Comparison of ENCODE assay signal across 15 mouse cellular contexts in the genomic region with DNA sequence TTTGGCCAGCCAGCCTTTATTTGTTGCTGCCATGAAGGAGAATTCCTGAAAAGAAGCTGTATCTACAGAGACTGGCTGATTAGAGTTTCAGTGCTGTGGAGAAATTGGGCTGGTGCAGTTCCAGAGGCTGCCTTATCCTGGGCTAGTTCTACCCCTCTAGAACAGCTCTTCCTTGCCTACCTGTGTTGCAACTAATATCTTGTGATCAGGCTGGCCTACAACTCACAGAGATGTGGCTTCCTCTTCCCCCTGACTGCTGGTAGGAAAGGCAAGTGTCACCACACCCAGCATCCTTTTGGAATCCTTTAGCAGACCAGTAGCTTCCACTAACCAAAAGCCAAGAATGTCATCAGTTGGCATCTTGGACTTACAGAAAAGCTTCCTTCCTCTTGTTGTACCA. TPM values are rescaled to one million over a fixed set of nuclear protein-coding genes. Genes with fewer than 3 reads are reported as not detected.
DNase-seq lines count a peak whose midpoint lies in the region; ATAC-seq and TF ChIP-seq lines count a peak whose summit lies in the region.
"Had no signal": no experiment of that assay in that cellular context is flagged by ENCODE, and none has a peak within 500 bp of the region (broad histone marks: within the 10 kb centered on the region; RNA-seq: fewer than 3 reads in every experiment).

No protein-coding gene starts in this region.

- no peaks in the 10 kb centered on the region for H3K36me3 ChIP-seq in intestine, embryonic 15.5 days
- H3K36me3 ChIP-seq in intestine, postnatal 0 days (ENCODE audit: control insufficient read depth, insufficient read depth), result peaks cover 10% of the 10 kb centered on the region
- no peaks in the 10 kb centered on the region for H3K36me3 ChIP-seq in lung, postnatal 0 days (ENCODE audit: insufficient read depth, low read length)
- peaks cover 11% of the 10 kb centered on the region; the same call in 1 of the 2 replicates for H3K36me3 ChIP-seq in liver, postnatal 0 days (replicated peaks; ENCODE audit: insufficient read depth, low read length)
- peaks cover 5% of the 10 kb centered on the region; the same call in 1 of the 2 replicates for H3K36me3 ChIP-seq in stomach, postnatal 0 days (ENCODE audit: control insufficient read depth, insufficient read depth, low read length)
- H3K36me3 ChIP-seq in midbrain, embryonic 14.5 days (ENCODE audit: control insufficient read depth, insufficient read depth, low read length), result peaks cover 8% of the 10 kb centered on the region; the same call in 1 of the 2 replicates

- no peak overlapping the region for H3K4me3 ChIP-seq in intestine, embryonic 15.5 days (replicated peaks)
- no peak overlapping the region for H3K4me3 ChIP-seq in intestine, postnatal 0 days (ENCODE audit: low read depth, low read length)
- H3K4me3 ChIP-seq in lung, postnatal 0 days (ENCODE audit: low read depth, low read length), result no peak overlapping the region
- no peak overlapping the region for H3K4me3 ChIP-seq in liver, postnatal 0 days (ENCODE audit: low read depth, low read length)
- no peak overlapping the region for H3K4me3 ChIP-seq in stomach, postnatal 0 days (ENCODE audit: low read depth, low read length)
- H3K4me3 ChIP-seq in midbrain, embryonic 14.5 days (replicated peaks; ENCODE audit: low read depth, low read length), result no peak overlapping the region
- H3K4me3 ChIP-seq: embryonic facial prominence, embryonic 12.5 days; hindbrain, embryonic 13.5 days had no signal

- no peak overlapping the region for H3K9ac ChIP-seq in intestine, embryonic 15.5 days
- H3K9ac ChIP-seq in intestine, postnatal 0 days (ENCODE audit: low read depth, low read length), result no peak overlapping the region
- no peak overlapping the region for H3K9ac ChIP-seq in lung, postnatal 0 days (replicated peaks; ENCODE audit: low read depth)
- no peak overlapping the region for H3K9ac ChIP-seq in liver, postnatal 0 days (replicated peaks)
- H3K9ac ChIP-seq in stomach, postnatal 0 days (ENCODE audit: low read length), result no peak overlapping the region
- H3K9ac ChIP-seq in midbrain, embryonic 14.5 days (replicated peaks; ENCODE audit: low read length), result no peak overlapping the region
- H3K9ac ChIP-seq: embryonic facial prominence, embryonic 12.5 days; hindbrain, embryonic 13.5 days had no signal

- H3K4me2 ChIP-seq in intestine, embryonic 15.5 days (replicated peaks), result no peak overlapping the region
- no peak overlapping the region for H3K4me2 ChIP-seq in intestine, postnatal 0 days (replicated peaks; ENCODE audit: low read depth)
- no peak overlapping the region for H3K4me2 ChIP-seq in lung, postnatal 0 days (replicated peaks; ENCODE audit: low read depth, low read length)
- no peak overlapping the region for H3K4me2 ChIP-seq in liver, postnatal 0 days (ENCODE audit: low read depth, low read length)
- no peak overlapping the region for H3K4me2 ChIP-seq in stomach, postnatal 0 days (replicated peaks; ENCODE audit: low read depth)
- no peak overlapping the region for H3K4me2 ChIP-seq in midbrain, embryonic 14.5 days (ENCODE audit: low read length)
- H3K4me2 ChIP-seq: embryonic facial prominence, embryonic 12.5 days; hindbrain, embryonic 13.5 days had no signal

- ATAC-seq in intestine, embryonic 15.5 days, result no peak
- no peak for ATAC-seq in intestine, postnatal 0 days
- no peak for ATAC-seq in lung, postnatal 0 days
- no peak for ATAC-seq in liver, postnatal 0 days
- ATAC-seq in stomach, postnatal 0 days (ENCODE audit: low FRiP score, low TSS enrichment), result no peak
- ATAC-seq in midbrain, embryonic 14.5 days (ENCODE audit: low FRiP score, low TSS enrichment), result no peak
- ATAC-seq: intestine, embryonic 16.5 days had no signal

- no peak for TF ChIP-seq CTCF in intestine, postnatal 0 days (IDR thresholded peaks at IDR 0.05; ENCODE audit: low read depth)
- TF ChIP-seq CTCF in lung, postnatal 0 days (IDR thresholded peaks at IDR 0.05), result no peak
- TF ChIP-seq CTCF in liver, postnatal 0 days (IDR thresholded peaks at IDR 0.05; ENCODE audit: low read depth), result no peak
- TF ChIP-seq CTCF in stomach, postnatal 0 days (IDR thresholded peaks at IDR 0.05; ENCODE audit: low read depth), result no peak

- no peak for TF ChIP-seq EP300 in lung, postnatal 0 days (IDR thresholded peaks at IDR 0.05)
- no peak for TF ChIP-seq EP300 in liver, postnatal 0 days (IDR thresholded peaks at IDR 0.05; ENCODE audit: low read depth)
- no peak for TF ChIP-seq EP300 in stomach, postnatal 0 days (optimal IDR thresholded peaks at IDR 0.05)

- H3K27me3 ChIP-seq in intestine, embryonic 15.5 days (replicated peaks), result no peaks in the 10 kb centered on the region
- no peaks in the 10 kb centered on the region for H3K27me3 ChIP-seq in intestine, postnatal 0 days (replicated peaks; ENCODE audit: control insufficient read depth, insufficient read depth, low read length)
- H3K27me3 ChIP-seq in lung, postnatal 0 days (replicated peaks; ENCODE audit: insufficient read depth, low read length), result no peaks in the 10 kb centered on the region
- H3K27me3 ChIP-seq in liver, postnatal 0 days (ENCODE audit: insufficient read depth, low read length), result no peaks in the 10 kb centered on the region
- no peaks in the 10 kb centered on the region for H3K27me3 ChIP-seq in stomach, postnatal 0 days (ENCODE audit: control insufficient read depth, insufficient read depth, low read length)
- no peaks in the 10 kb centered on the region for H3K27me3 ChIP-seq in midbrain, embryonic 14.5 days (ENCODE audit: control insufficient read depth, insufficient read depth, low read length)
- H3K27me3 ChIP-seq: embryonic facial prominence, embryonic 12.5 days; hindbrain, embryonic 13.5 days had no signal

- H3K27ac ChIP-seq in intestine, embryonic 15.5 days, result 0 out of 2 replicates have a peak overlapping the region, but pooled peaks have one; percentile 44
- no peak overlapping the region for H3K27ac ChIP-seq in intestine, postnatal 0 days (ENCODE audit: low read depth, low read length)
- H3K27ac ChIP-seq in lung, postnatal 0 days (ENCODE audit: low read length), result peak overlapping the region; percentile 92
- peak overlapping the region; percentile 35; the same call in 1 of the 2 replicates for H3K27ac ChIP-seq in liver, postnatal 0 days (ENCODE audit: low read depth)
- H3K27ac ChIP-seq in stomach, postnatal 0 days (replicated peaks), result peak overlapping the region; percentile 93
- no peak overlapping the region for H3K27ac ChIP-seq in midbrain, embryonic 14.5 days (replicated peaks; ENCODE audit: low read depth, low read length)
- H3K27ac ChIP-seq: hindbrain, embryonic 13.5 days had no signal

- no peaks in the 10 kb centered on the region for H3K9me3 ChIP-seq in intestine, embryonic 15.5 days
- H3K9me3 ChIP-seq in intestine, postnatal 0 days (ENCODE audit: control insufficient read depth), result no peaks in the 10 kb centered on the region
- H3K9me3 ChIP-seq in lung, postnatal 0 days (ENCODE audit: low read length), result no peaks in the 10 kb centered on the region
- no peaks in the 10 kb centered on the region for H3K9me3 ChIP-seq in liver, postnatal 0 days (ENCODE audit: low read length)
- no peaks in the 10 kb centered on the region for H3K9me3 ChIP-seq in stomach, postnatal 0 days (ENCODE audit: control insufficient read depth, low read length)
- H3K9me3 ChIP-seq in midbrain, embryonic 14.5 days (ENCODE audit: control insufficient read depth, low read length), result no peaks in the 10 kb centered on the region
- H3K9me3 ChIP-seq: embryonic facial prominence, embryonic 12.5 days; hindbrain, embryonic 13.5 days had no signal

- no peak for DNase-seq in lung, postnatal 0 days (ENCODE audit: low spot score)
- DNase-seq in lung, postnatal 4 days, result no peak
- no peak for DNase-seq in liver, postnatal 0 days
- DNase-seq in stomach, postnatal 0 days (ENCODE audit: low spot score), result no peak
- DNase-seq in midbrain, embryonic 14.5 days, result no peak
- DNase-seq in spleen, adult 12 weeks (ENCODE audit: low spot score), result no peak
- DNase-seq: cerebellum, adult 11 months; kidney, postnatal 10 days; retina, postnatal 1 day; spleen, adult 18-20 months had no signal

- H3K4me1 ChIP-seq in intestine, embryonic 15.5 days (replicated peaks), result peaks cover 23% of the 10 kb centered on the region
- peaks cover 12% of the 10 kb centered on the region for H3K4me1 ChIP-seq in intestine, postnatal 0 days (replicated peaks; ENCODE audit: control insufficient read depth, insufficient read depth, low read length)
- peaks cover 12% of the 10 kb centered on the region; the same call in 1 of the 2 replicates for H3K4me1 ChIP-seq in lung, postnatal 0 days (ENCODE audit: insufficient read depth, low read depth, low read length)
- H3K4me1 ChIP-seq in liver, postnatal 0 days (ENCODE audit: insufficient read depth), result peaks cover 52% of the 10 kb centered on the region
- peaks cover 9% of the 10 kb centered on the region for H3K4me1 ChIP-seq in stomach, postnatal 0 days (replicated peaks; ENCODE audit: control insufficient read depth, insufficient read depth)
- H3K4me1 ChIP-seq in midbrain, embryonic 14.5 days (ENCODE audit: control insufficient read depth, insufficient read depth, low read length), result peaks cover 20% of the 10 kb centered on the region

RNA-seq across cellular contexts. Expression of gene Rnh1, which starts 2.8 kb away (rescaled TPM):
- polyA plus RNA-seq in intestine, embryonic 15.5 days (2015; fragmentation: Nextera tagmentation; extraction: Ambion mirVana), result 123 and 155 TPM in 2 replicates
- polyA plus RNA-seq in intestine, postnatal 0 days (2015; fragmentation: Nextera tagmentation; extraction: Ambion mirVana), result 133 and 141 TPM in 2 replicates
- 181 and 187 TPM in 2 replicates for polyA plus RNA-seq in lung, postnatal 0 days (2015; fragmentation: Nextera tagmentation; extraction: Ambion mirVana)
- 55.2 and 55.7 TPM in 2 replicates for polyA plus RNA-seq in liver, postnatal 0 days (2015; fragmentation: Nextera tagmentation; extraction: Ambion mirVana)
- polyA plus RNA-seq in stomach, postnatal 0 days (2015; fragmentation: Nextera tagmentation; extraction: Ambion mirVana), result 216 and 220 TPM in 2 replicates
- polyA plus RNA-seq in midbrain, embryonic 14.5 days (2014; fragmentation: Nextera tagmentation; extraction: Ambion mirVana), result 39.3 and 39.7 TPM in 2 replicates

RNA-seq across cellular contexts. Expression of gene Hras, which starts 23.9 kb away (rescaled TPM):
- 92.9 and 107 TPM in 2 replicates for polyA plus RNA-seq in intestine, embryonic 15.5 days (2015; fragmentation: Nextera tagmentation; extraction: Ambion mirVana)
- polyA plus RNA-seq in intestine, postnatal 0 days (2015; fragmentation: Nextera tagmentation; extraction: Ambion mirVana), result 71.8 and 72.3 TPM in 2 replicates
- polyA plus RNA-seq in lung, postnatal 0 days (2015; fragmentation: Nextera tagmentation; extraction: Ambion mirVana), result 121 and 126 TPM in 2 replicates
- polyA plus RNA-seq in liver, postnatal 0 days (2015; fragmentation: Nextera tagmentation; extraction: Ambion mirVana), result 44.0 and 46.2 TPM in 2 replicates
- polyA plus RNA-seq in stomach, postnatal 0 days (2015; fragmentation: Nextera tagmentation; extraction: Ambion mirVana), result 118 and 125 TPM in 2 replicates
- polyA plus RNA-seq in midbrain, embryonic 14.5 days (2014; fragmentation: Nextera tagmentation; extraction: Ambion mirVana), result 125 and 176 TPM in 2 replicates

RNA-seq across cellular contexts. Expression of gene Lrrc56, which starts 24.1 kb away (rescaled TPM):
- polyA plus RNA-seq in intestine, embryonic 15.5 days (2015; fragmentation: Nextera tagmentation; extraction: Ambion mirVana), result 5.1 and 5.4 TPM in 2 replicates
- polyA plus RNA-seq in intestine, postnatal 0 days (2015; fragmentation: Nextera tagmentation; extraction: Ambion mirVana), result 3.2 and 3.7 TPM in 2 replicates
- polyA plus RNA-seq in lung, postnatal 0 days (2015; fragmentation: Nextera tagmentation; extraction: Ambion mirVana), result 6.8 and 7.4 TPM in 2 replicates
- 2.0 and 2.2 TPM in 2 replicates for polyA plus RNA-seq in liver, postnatal 0 days (2015; fragmentation: Nextera tagmentation; extraction: Ambion mirVana)
- polyA plus RNA-seq in stomach, postnatal 0 days (2015; fragmentation: Nextera tagmentation; extraction: Ambion mirVana), result 2.8 and 3.5 TPM in 2 replicates
- 9.0 and 9.8 TPM in 2 replicates for polyA plus RNA-seq in midbrain, embryonic 14.5 days (2014; fragmentation: Nextera tagmentation; extraction: Ambion mirVana)

RNA-seq across cellular contexts. Expression of gene Lmntd2, which starts 44.0 kb away (rescaled TPM):
- polyA plus RNA-seq in intestine, embryonic 15.5 days (2015; fragmentation: Nextera tagmentation; extraction: Ambion mirVana), result 3.5 and 3.6 TPM in 2 replicates
- polyA plus RNA-seq in intestine, postnatal 0 days (2015; fragmentation: Nextera tagmentation; extraction: Ambion mirVana), result 2.7 and 3.4 TPM in 2 replicates
- polyA plus RNA-seq in lung, postnatal 0 days (2015; fragmentation: Nextera tagmentation; extraction: Ambion mirVana), result 0.97 and 1.0 TPM in 2 replicates
- polyA plus RNA-seq in liver, postnatal 0 days (2015; fragmentation: Nextera tagmentation; extraction: Ambion mirVana), result 0.49 TPM in 2 replicates
- polyA plus RNA-seq in stomach, postnatal 0 days (2015; fragmentation: Nextera tagmentation; extraction: Ambion mirVana), result 2.7 and 3.6 TPM in 2 replicates
- 0.88 and 1.1 TPM in 2 replicates for polyA plus RNA-seq in midbrain, embryonic 14.5 days (2014; fragmentation: Nextera tagmentation; extraction: Ambion mirVana)

RNA-seq across cellular contexts. Expression of gene Rassf7, which starts 45.8 kb away (rescaled TPM):
- polyA plus RNA-seq in intestine, embryonic 15.5 days (2015; fragmentation: Nextera tagmentation; extraction: Ambion mirVana), result 63.7 and 70.0 TPM in 2 replicates
- polyA plus RNA-seq in intestine, postnatal 0 days (2015; fragmentation: Nextera tagmentation; extraction: Ambion mirVana), result 47.6 and 52.7 TPM in 2 replicates
- polyA plus RNA-seq in lung, postnatal 0 days (2015; fragmentation: Nextera tagmentation; extraction: Ambion mirVana), result 93.6 and 98.7 TPM in 2 replicates
- polyA plus RNA-seq in liver, postnatal 0 days (2015; fragmentation: Nextera tagmentation; extraction: Ambion mirVana), result 24.9 and 27.3 TPM in 2 replicates
- polyA plus RNA-seq in stomach, postnatal 0 days (2015; fragmentation: Nextera tagmentation; extraction: Ambion mirVana), result 84.2 and 105 TPM in 2 replicates
- 25.9 and 27.2 TPM in 2 replicates for polyA plus RNA-seq in midbrain, embryonic 14.5 days (2014; fragmentation: Nextera tagmentation; extraction: Ambion mirVana)

Comparison
In these comparisons a context has a peak if more than half of its experiments do, and no peak if none do; other contexts are left out.
1. H3K27ac ChIP-seq: peak in intestine, embryonic 15.5 days (single experiment), lung, postnatal 0 days (single experiment), liver, postnatal 0 days (single experiment) and stomach, postnatal 0 days (single experiment); none in intestine, postnatal 0 days (single experiment) and midbrain, embryonic 14.5 days (single experiment).